Mouse (Mus musculus) CH12.LX (cell line): ENCODE results near the gene Gm609.

Experiments used
- CHD2 ChIP-seq: IDR thresholded peaks from 2 replicates; pipeline ENCODE4 v1.6.1; 2011; ENCODE audit warnings: low read length, improper control_type of control experiment
- CTCF ChIP-seq, 2 experiments: IDR thresholded peaks in 1 of 2; conservative IDR thresholded peaks in 1 of 2; 2 replicates each; pipeline ENCODE4 v1.5.1; 2011 to 2012; ENCODE audit warnings: low read depth in 2 of 2, low read length in 2 of 2, improper control_type of control experiment in 1 of 2, inconsistent platforms in 1 of 2, mild to moderate bottlenecking in 1 of 2, moderate library complexity in 1 of 2
- EP300 ChIP-seq: IDR thresholded peaks from 2 replicates; pipeline ENCODE4 v1.6.1; 2011; ENCODE audit warnings: low read length, improper control_type of control experiment
- GABPA ChIP-seq: IDR thresholded peaks from 2 replicates; pipeline ENCODE4 v1.6.1; 2012; ENCODE audit warnings: low read depth, low read length, improper control_type of control experiment, inconsistent platforms; ENCODE audit not compliant: insufficient replicate concordance
- MAX ChIP-seq: IDR thresholded peaks from 2 replicates; pipeline ENCODE4 v1.6.1; 2011; ENCODE audit warnings: low read length, improper control_type of control experiment
- MEF2A ChIP-seq: IDR thresholded peaks from 2 replicates; pipeline ENCODE4 v1.6.1; 2014; ENCODE audit warnings: low read depth, mild to moderate bottlenecking, inconsistent platforms, low read length, improper control_type of control experiment, borderline replicate concordance
- NELFE ChIP-seq: IDR thresholded peaks from 2 replicates; pipeline ENCODE4 v1.6.1; 2011; ENCODE audit warnings: low read depth, low read length, improper control_type of control experiment
- POLR2A ChIP-seq: IDR thresholded peaks from 2 replicates; pipeline ENCODE4 v1.6.1; 2011; ENCODE audit warnings: low read depth, mild to moderate bottlenecking, improper control_type of control experiment, low read length
- RCOR1 ChIP-seq: conservative IDR thresholded peaks from 2 replicates; pipeline ENCODE4 v1.6.1; 2012; ENCODE audit warnings: low read depth, mild to moderate bottlenecking, inconsistent platforms, low read length, improper control_type of control experiment
- UBTF ChIP-seq: IDR thresholded peaks from 2 replicates; pipeline ENCODE4 v1.6.1; 2012; ENCODE audit warnings: low read depth, mild to moderate bottlenecking, inconsistent platforms, low read length, improper control_type of control experiment, moderate library complexity
- ZKSCAN1 ChIP-seq: IDR thresholded peaks from 2 replicates; pipeline ENCODE4 v1.6.1; 2012; ENCODE audit warnings: low read depth, inconsistent platforms, low read length, improper control_type of control experiment, borderline replicate concordance

DNA sequence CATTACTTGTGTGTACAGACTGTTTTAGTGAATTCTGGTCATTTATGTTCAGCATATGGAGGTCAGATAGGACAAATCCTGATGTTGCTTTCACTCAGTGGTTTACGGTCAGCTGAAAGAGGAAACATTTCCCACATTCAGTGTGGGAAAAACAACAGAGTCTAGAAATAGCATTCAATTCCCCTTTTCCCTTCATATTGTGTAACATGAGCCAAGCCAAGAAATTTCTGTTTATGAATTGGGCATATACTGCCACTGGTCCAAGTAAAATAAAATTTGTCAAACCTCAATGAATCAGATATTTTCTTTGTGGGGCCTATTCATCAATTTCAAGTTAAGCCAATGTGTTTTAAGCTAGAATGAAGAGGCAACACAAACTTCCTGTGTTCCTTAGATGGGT is 121.7 kb downstream of the Gm609 start:
- TF ChIP-seq CTCF (conservative IDR thresholded peaks at IDR 0.05 in 1 of 2, IDR thresholded peaks at IDR 0.05 in 1 of 2; ENCODE audit: low read depth in 2 of 2, low read length in 2 of 2) (no peak), ZKSCAN1 (no peak), GABPA (no peak), CHD2 (no peak), MAX (no peak), POLR2A (no peak), MEF2A (no peak), NELFE (no peak), UBTF (no peak), EP300 (no peak), RCOR1 (no peak)
